Mouse (Mus musculus): ENCODE data around the gene Phykpl.
"Not testable (repeated sequence)": the region's sequence is repeated elsewhere in the genome, so short reads cannot be mapped to it uniquely, and the experiment has no call there.

Gene Phykpl

DNA sequence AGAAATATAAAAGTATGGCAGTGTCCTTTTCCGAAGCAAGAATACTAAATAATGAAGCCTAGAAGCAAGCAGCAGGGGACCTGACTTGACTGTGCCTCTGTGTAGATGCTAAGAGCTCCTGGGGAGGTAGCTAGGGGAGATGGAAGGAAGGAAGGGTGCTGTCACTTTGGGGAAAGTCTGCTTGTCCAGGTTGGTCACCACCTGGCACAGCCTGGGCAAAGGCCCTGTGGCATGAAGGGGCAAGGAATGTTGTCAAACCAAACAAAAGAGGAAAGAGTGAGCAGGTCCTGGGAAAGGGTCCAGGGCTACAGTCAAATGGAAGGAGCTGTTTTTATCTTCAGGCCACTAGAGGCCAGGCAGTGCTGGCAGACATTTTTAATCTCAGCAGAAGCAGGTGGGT lies 2.5 kb downstream of the Phykpl start:
- DNase-seq (ENCODE audit: low spot score): no peak

DNA sequence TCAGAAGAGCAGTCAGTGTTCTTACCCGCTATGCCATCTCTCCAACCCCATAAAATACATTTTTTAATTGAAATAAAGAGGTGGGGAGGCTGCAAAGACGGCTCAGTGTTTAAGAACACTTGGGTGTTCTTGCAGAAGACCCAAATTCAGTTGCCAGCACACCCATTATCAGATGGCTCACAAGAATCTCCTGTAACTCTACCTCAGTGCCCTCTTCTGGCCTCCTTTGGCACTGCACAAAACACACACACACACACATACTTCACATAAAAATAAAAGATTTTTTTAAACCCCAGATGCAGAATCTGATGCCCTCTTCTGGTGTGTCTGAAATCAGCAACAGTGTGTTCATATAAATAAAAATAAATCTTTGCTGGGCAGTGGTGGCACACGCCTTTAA lies 4.3 kb downstream of the Phykpl start:
- DNase-seq (ENCODE audit: low spot score): no peak

DNA sequence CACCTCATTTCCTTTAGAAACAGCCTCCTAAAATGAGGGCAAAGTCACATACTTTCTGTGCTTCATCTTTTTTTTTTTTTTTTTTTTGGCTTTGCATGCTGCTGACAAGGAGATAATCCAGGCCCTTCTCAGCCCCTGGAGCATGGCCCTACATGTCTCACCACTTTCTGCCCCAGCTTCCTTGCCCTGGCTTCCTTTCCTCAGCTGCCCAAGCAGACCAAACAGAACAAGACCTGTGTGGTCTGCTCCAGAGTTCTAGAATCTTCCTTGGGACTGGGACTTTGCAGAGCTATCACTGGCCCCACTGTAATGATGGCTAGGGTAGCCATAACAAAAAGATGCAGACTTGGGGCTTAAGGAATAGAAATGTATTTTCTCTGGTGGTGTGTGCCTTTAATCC lies 5.4 kb downstream of the Phykpl start:
- DNase-seq (ENCODE audit: low spot score): no peak

DNA sequence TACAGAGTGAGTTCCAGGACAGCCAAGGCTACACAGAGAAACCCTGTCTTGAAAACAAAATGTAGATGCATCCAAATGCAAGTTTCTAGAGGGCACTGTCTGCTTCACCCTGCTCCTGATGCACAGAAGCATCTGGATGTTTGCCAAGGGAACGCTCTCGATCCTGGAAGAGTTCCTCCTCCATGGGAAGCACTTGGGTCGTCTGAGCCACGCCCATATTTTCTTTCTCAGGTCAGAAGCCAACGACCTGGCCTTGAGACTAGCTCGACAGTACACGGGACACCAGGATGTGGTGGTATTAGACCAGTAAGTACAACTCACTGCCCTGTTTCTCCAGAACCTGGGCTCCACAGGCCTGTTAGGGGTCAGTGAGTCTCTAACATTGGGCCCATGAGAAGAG lies 6.6 kb downstream of the Phykpl start:
- no peak for DNase-seq (ENCODE audit: low spot score)

DNA sequence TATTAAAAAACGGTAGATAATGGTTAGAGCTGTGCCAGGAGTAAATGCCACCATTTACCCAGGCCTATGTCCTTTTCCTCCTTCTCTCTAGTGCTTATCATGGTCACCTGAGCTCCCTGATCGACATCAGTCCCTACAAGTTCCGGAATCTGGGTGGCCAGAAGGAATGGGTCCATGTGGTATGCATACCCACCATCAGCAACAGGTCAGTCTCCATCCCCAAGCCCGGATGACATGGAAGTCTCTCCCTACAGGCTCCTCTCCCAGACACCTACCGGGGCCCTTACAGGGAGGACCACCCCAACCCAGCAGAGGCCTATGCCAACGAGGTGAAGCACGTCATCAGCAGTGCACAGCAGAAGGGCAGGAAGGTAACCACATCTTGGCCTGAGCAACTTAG lies 7.4 kb downstream of the Phykpl start:
- DNase-seq (ENCODE audit: low spot score): no peak

DNA sequence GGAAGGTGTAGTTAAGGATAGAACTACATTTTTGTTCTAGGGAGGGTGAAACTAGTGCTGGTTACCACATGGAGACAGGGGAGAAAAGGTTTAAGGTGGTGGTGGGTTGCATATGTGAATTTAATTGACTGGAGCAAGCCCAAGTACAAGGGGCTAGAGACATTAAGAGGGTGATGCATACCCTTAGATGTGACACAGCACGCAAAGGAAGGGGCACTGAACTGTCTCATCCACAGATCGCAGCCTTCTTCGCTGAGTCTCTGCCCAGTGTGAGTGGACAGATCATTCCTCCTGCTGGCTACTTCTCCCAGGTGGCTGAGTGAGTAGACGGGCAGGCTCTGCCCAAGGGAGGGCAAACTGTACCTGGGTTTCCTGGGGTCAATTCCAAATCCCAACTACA lies 8.8 kb downstream of the Phykpl start:
- no peak for DNase-seq (ENCODE audit: low spot score)

DNA sequence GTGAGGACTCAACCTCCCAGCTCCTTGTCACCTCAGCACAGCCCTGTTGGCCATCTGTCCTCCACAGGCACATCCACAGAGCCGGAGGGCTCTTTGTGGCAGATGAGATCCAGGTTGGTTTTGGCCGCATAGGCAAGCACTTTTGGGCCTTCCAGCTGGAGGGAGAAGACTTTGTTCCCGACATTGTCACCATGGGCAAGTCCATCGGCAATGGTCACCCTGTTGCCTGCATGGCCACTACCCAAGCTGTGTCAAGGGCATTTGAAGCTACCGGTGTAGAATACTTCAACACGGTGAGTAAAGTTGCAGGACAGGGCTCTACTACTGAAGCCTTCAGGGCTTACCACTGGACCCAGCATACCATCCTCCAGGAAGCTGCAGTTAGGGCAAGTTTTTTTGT lies 9.3 kb downstream of the Phykpl start:
- DNase-seq (ENCODE audit: low spot score): no peak

DNA sequence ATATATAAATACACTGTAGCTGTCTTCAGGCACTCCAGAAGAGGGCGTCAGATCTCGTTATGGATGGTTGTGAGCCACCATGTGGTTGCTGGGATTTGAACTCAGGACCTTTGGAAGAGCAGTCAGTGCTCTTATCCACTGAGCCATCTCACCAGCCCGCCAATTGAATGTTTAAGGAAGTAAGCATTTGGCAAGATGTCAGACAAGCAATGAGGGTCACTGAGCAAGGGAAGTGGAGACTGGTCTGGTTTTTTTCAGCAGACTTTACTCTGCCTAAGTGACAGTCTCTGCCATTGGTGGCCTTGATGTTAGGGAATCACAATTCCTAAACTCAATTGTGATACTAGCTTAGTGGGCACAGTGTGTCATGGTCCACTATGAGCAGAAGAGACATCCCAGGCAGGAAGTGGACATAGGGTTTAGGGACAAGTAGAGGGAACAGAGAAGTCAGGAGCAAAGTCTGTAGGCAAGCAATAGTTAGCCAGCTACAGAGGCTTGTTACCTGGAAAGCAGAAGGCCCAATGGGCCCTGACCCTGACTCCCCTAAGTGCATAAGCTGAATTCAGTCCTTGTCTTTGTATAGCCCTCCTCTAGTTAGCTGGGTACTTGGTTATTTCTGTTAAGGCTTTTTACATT lies 10.3 kb downstream of the Phykpl start:
- DNase-seq (ENCODE audit: low spot score): no peak

DNA sequence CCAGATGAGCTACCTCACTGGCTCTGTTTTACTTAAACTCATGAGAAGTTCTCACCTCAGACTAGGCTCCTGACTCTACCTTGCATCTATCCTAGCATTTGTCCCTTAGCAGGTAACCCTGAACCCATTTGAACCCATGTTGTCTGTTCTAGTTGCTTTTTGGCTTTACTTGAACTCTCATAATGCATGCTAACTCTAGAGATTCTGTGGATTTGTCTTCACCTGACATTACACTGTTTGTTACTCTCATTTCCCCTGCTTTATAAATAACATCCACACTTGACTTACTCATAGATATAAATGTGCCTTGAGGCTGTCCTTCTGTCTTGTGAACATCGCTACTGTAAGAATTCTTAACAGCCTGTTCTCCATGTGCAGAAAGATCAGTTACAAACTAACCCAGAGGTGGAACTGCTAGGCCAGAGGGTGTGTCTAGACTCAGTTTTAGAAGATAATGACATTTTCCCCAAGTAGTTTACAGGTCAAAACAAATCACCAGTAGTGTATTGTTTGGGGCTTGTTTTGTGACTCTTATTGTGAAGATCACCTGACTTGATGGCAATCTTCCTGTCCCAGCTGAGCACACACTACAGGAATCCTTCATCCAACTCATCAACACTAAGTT lies 11.0 kb downstream of the Phykpl start:
- no peak for DNase-seq (ENCODE audit: low spot score)

DNA sequence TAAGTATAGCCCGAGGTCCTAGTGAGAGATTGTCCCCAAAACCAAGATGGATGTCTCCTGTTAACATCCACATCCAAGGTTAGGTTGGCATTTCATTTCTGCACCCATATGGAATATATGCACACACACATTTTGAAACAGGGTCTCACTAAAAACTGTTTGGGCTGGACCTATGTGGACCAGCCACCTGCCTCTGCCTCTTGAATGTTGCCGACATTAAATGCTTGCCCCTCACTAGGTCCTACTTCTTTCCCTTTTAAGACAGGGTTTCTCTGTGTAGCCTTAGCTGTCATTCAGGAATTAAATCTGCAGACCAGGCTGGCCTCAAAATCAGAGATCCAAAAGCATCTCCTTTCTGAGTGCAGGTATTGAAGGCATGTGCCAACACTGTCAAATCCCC lies 13.0 kb downstream of the Phykpl start:
- DNase-seq (ENCODE audit: low spot score): no peak

DNA sequence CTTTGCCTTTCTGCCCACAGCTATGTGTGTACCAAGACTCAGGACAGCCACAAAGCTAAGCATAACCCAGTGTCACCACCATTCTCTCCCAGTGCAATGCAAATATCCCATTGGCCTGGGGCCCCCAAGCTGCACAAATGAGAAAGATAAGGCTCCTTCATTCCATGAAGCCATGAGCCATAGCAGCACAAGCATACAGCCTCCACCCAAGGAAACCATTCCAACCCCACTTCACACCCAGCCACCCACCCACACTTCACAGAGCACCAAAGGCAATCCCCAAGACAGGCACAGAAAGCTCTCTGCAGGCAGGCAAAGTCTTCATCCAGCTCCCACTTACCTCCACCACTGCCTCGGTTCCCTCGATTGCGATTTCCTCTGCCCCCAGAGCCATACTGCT lies 17.7 kb downstream of the Phykpl start:
- no peak for DNase-seq (ENCODE audit: low spot score)

DNA sequence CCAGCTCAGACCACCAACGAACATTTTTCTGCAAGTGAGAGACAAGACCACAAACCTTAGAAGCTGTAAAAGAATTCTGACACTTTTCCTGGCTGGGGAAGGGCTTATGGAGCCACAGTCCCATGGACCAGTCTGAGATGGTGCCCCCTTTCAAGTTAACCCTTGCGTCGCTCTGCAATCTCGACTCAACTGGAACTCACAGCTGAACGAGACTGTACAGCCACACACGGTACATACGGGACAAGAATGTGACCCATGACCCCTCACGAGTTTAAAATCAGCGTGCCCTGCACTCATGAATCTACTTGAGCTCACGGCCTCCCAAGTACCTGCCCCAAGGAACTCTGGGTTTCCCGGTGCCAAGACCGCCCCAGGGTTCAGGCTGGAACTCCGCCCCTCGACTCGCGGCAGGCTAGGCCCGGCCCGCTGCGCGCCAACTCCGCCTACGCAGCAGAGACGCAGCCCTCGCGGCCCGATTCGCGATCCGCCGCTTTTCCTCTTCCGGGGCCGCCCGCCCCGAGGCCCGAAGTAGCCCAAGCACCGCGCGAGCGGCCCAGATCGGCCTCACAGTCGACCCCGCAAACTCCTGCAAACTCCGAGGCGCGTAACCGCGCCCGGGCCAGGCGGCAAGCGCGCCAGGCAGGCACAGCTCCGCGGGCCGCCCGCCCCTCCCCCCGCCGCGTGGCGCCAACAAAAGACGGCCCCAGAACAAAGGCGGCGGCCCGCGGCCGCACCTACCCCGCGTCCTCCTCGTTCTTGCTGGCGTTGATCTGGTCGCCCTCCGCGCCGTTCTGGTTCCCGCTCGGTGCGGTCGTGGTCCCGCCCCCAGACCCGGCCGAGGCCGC lies 21.3 kb downstream of the Phykpl start:
- peak; percentile 91 for DNase-seq (ENCODE audit: low spot score)

DNA sequence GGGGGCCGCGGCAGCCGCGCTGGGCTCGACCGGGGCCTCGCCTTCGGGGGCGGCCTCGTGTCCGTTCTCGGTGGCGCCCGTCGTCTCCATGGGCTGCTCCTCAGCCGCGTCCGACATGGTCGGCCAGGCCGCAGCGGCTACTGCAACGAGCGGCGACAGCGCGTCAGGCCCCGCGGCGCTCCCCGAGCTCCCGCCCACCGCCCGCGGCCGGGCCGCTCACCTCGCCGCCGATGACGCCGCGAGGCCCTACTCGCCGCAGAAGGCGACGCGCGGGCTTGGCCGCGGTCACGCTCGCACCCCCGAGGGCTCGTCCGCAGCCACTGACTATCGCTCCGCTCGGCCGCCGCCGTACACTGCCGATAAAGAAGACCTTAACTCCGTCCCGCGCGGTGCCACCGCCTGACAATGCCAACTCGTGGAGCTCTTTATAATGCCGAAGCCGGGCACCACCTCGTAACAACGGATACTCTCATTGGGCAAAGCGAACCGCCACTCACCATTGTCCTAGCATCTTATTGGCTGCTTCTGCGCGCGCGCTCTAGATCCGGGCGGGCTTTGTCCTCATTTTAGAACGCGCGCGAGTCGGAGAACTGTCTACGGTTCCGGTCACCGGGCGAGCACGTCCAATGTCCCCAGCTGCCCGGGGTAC lies 22.0 kb downstream of the Phykpl start, which contains the start of gene Hnrnpab:
Gene Hnrnpab (minus strand): TSS at position 401 of the 649 bp plus-strand sequence.
- DNase-seq (ENCODE audit: low spot score): peak; percentile 95

DNA sequence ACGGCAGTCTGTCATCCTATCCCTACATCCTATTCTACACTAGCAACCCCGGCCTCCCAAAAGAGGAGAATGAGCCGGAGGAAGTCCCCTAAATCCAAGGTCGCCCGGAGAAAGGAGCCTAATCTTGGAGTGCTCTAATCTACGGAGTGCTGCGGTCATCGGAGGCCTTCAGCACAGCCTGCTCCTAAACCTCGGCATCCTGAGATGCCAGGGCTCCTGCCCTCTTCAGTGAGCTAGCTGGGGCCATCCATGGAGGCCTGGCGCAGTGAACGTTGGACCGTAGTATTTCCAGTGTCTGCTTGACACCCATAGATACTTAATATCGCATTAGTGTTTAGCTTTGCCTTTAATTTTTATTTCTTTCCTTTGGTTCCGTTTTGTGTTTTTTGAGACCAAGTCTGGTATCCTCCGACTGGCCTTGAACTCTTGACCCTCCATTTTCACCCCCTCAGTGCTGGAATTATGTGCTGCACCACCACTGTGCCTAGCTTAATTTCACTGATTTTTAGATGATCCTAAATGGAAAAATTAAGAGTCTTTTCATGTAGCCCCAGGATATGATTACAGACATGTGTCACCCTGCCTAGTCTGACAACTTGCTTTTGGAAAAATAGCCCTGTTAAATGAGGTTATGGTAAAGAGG lies 22.7 kb downstream of the Phykpl start:
- DNase-seq (ENCODE audit: low spot score): no peak

DNA sequence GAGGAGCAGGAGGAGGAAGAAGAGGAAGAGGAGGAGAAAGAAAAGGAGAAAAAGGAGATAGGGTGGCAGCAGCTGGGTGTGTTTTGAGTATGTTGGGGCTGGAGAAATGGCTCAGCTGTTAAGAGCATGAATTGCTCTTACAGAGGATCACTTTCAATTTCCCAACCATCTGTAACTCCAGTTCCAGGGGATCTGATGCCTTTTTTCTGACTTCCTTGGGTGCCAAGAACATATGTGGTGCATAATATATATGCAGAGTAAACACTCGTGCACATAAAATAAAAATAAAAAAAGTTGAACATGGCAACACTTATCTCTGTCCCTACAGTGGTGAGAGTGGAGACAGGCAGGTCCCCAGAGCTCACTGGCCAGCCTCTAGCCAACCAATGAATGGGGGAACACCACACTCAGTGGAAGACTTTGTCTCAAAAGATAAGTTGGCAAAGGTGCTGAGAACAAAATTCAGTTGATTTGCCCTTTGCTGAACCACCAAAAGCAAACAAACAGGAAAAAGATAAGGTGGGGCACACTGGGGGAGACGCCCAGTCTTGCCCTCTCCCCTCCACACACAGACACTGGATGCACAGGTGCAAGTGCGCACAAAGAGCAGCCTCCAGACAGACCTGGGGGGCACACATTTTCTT lies 24.8 kb downstream of the Phykpl start:
- no peak for DNase-seq (ENCODE audit: low spot score)

DNA sequence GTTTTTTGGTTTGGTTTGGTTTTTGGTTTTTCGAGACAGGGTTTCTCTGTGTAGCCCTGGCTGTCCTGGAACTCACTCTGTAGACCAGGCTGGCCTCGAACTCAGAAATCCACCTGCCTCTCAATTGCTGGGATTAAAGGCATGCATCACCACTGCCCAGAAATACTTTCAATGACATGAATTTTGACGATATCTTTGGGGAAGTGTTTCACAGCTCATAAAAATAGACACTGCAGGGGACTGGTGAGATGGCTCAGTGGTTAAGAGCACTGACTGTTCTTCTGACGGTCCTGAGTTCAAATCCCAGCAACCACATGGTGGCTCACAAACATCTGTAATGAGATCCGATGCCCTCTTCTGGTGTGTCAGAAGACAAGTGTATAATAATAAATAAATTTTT lies 25.4 kb downstream of the Phykpl start:
- not testable (repeated sequence) for DNase-seq (ENCODE audit: low spot score)

DNA sequence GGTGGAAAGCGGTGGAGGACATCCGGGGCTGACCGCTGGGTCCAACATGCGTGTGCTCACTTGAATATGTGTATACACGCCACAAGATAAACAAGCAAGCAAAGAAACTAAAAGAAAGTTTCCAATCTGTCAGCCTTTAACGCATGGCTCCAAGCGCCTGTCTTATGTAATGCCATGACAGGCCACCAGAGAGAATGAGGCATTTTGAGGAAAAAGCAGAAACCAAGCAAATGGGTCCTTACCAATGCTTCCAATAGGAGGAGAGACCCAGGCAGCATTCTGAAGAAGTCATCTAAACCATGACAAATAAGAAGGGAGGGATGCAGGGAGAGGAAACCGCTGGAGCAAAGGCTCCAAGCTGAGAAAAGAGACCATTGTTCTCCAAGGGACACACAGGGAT lies 29.7 kb downstream of the Phykpl start:
- DNase-seq (ENCODE audit: low spot score): no peak

DNA sequence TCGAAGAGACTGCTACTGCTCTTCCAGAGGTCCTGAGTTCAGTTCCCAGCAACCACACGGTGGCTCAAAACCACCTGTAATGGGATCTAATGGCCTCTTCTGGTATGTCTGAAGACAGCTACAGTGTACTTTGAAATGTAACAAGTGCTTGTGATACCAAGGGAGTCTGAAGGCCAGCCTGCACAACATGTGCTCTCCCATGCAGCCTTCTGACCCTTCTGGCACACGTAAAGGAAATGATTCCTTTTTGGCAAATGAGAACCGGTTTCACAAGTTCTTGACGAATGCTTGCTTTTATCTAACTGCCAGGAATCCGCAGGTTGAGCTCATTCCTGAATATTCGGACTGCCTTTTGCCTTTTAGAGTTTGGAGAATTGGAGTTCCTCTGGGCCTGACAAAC lies 30.6 kb downstream of the Phykpl start:
- DNase-seq (ENCODE audit: low spot score): no peak

DNA sequence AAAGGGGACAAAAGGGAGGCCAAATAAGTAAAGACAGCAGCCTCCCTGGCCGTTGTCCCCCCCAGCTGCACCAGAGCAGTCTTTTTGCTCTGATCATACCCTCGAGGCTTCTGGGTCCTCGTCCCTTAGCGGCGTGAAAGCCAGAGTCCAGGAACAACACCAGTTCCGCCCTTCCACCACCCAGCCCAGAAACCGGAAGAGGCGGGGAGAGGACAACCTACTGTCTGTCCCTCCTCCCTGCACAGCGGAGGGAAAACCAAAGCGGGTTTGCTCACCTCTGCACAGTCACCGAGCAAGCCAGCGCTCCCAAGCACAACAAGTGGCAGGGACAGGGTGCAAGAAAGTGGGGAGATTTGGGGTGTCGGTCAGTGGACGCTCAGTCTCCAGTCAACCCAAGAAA lies 31.0 kb downstream of the Phykpl start:
- DNase-seq (ENCODE audit: low spot score): peak; percentile 75

DNA sequence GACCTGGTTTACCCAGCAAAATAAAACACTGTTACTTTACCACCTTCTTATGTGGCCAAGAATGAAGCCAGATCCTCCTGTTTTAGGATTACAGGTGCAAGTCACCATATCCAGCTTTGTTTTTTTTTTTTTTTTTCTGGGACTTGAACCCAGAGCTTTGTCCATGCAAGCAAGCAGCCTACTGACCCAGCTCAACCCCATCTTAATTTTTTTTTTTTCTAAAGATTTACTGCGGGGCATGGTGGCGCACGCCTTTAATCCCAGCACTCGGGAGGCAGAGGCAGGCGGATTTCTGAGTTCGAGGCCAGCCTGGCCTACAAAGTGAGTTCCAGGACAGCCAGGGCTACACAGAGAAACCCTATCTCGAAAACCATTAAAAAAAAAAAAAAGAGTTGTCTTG lies 31.6 kb downstream of the Phykpl start:
- DNase-seq (ENCODE audit: low spot score): not testable (repeated sequence)

DNA sequence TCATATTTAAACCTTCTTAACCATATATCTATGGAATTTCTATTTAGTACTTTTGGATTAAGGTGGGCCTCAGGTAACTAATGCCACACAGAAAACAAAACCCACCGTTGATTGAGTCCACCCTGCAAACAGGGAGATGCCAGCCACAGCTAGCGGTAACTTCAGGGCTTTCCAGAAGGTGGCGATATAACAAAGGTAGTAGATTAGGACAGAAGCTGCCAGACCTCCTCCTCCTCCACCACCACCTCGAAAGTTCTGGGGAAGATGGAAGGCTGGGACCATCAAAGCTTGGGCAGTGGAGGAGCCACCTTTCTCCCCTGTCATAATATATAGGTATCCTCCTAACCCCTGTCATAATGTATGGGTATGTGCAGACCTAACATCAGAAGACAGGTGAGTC lies 33.1 kb downstream of the Phykpl start:
- peak; percentile 75 for DNase-seq (ENCODE audit: low spot score)

All from testis, postnatal 10 days (tissue).